Mouse (Mus musculus) hindbrain, embryonic 15.5 days (tissue): ENCODE measurements around the gene Smok3a. TPM values are rescaled to one million over a fixed set of nuclear protein-coding genes. Genes with fewer than 3 reads are reported as not detected.
"Not testable (repeated sequence)": the region's sequence is repeated elsewhere in the genome, so short reads cannot be mapped to it uniquely, and the experiment has no call there.

Experiments used
- ATAC-seq: fragments of 200-750 bp; cut with Nextera tagmentation; 2 replicates; pipeline ENCODE4 v1.8.0; 2017; ENCODE audit warnings: low read depth, moderate number of reproducible peaks, moderate TSS enrichment; ENCODE audit not compliant: low FRiP score
- H3K27ac ChIP-seq: fragments of 300-500 bp; sonication (generic); replicated peaks from 2 replicates; pipeline ENCODE4 v1.5.1; 2015; ENCODE audit warnings: mild to moderate bottlenecking, inconsistent platforms
- H3K27me3 ChIP-seq: fragments of 300-500 bp; sonication (generic); 2 replicates; pipeline ENCODE4 v1.6.1; 2015; ENCODE audit warnings: control low read depth, inconsistent platforms
- H3K36me3 ChIP-seq: fragments of 300-500 bp; sonication (generic); 2 replicates; pipeline ENCODE4 v1.6.1; 2015; ENCODE audit warnings: control low read depth, inconsistent platforms
- H3K4me1 ChIP-seq: fragments of 300-500 bp; sonication (generic); replicated peaks from 2 replicates; pipeline ENCODE4 v1.6.1; 2015; ENCODE audit warnings: control low read depth, inconsistent platforms
- H3K4me2 ChIP-seq: fragments of 300-500 bp; sonication (generic); 2 replicates; pipeline ENCODE4 v1.6.1; 2015; ENCODE audit warnings: moderate library complexity, mild to moderate bottlenecking, inconsistent platforms
- H3K4me3 ChIP-seq: fragments of 300-500 bp; sonication (generic); 2 replicates; pipeline ENCODE4 v1.5.1; 2015; ENCODE audit warnings: mild to moderate bottlenecking, inconsistent platforms
- H3K9ac ChIP-seq: fragments of 300-500 bp; sonication (generic); 2 replicates; pipeline ENCODE4 v1.6.1; 2015; ENCODE audit warnings: inconsistent platforms
- H3K9me3 ChIP-seq: fragments of 300-500 bp; sonication (generic); 2 replicates; pipeline ENCODE4 v1.6.1; 2016; ENCODE audit warnings: control low read depth, inconsistent platforms
- WGBS: fragments of 180-500 bp; shearing (Covaris S2); methylation state at CpG from one replicate; pipeline ENCODE4 v1.1.7; 2015; 5-methylcytosine and 5-hydroxymethylcytosine counted together
- polyA plus RNA-seq: library from polyadenylated mRNA; unstranded; fragments of >200 nt; fragmentation: Nextera tagmentation; extraction: Ambion mirVana; gene quantifications from 2 replicates; pipeline ENCODE4 v1.2.1, GENCODE M21; 2015

Smok3a gene
- polyA plus RNA-seq = not detected in 2 replicates

- H3K4me3 ChIP-seq, H3K4me2 ChIP-seq, H3K36me3 ChIP-seq, H3K27me3 ChIP-seq, H3K9me3 ChIP-seq, H3K27ac ChIP-seq, H3K9ac ChIP-seq, ATAC-seq, H3K4me1 ChIP-seq: not testable (repeated sequence)
- WGBS = 96% methylated on average over 3 of the region's 7 CpGs
Observed at GRCm38 (mm10) chr5:138020961-138021479, at the start of gene Smok3a, which contains the start of gene Smok3b. Smok3a (plus strand) TSS chr5:138021261. Smok3b (plus strand) TSS chr5:138021429.

- no peaks in the 10 kb centered on the region for H3K27me3 ChIP-seq
- H3K9ac ChIP-seq = no peak overlapping the region
- no peak overlapping the region for H3K27ac ChIP-seq
- H3K36me3 ChIP-seq = no peaks in the 10 kb centered on the region
- no peaks in the 10 kb centered on the region for H3K9me3 ChIP-seq
- no peak overlapping the region for H3K4me3 ChIP-seq
- H3K4me2 ChIP-seq = no peak overlapping the region
- WGBS = 71% methylated on average over 2 of the region's 2 CpGs
- ATAC-seq = no peak
- no peaks in the 10 kb centered on the region for H3K4me1 ChIP-seq
Observed at GRCm38 (mm10) chr5:137973161-137973560, 47.9 kb upstream of the Smok3a start.

- H3K27me3 ChIP-seq = no peaks in the 10 kb centered on the region
- no peak for ATAC-seq
- H3K9me3 ChIP-seq = no peaks in the 10 kb centered on the region
- H3K9ac ChIP-seq = no peak overlapping the region
- no peaks in the 10 kb centered on the region for H3K36me3 ChIP-seq
- no peak overlapping the region for H3K4me2 ChIP-seq
- no peak overlapping the region for H3K27ac ChIP-seq
- no peaks in the 10 kb centered on the region for H3K4me1 ChIP-seq
- no peak overlapping the region for H3K4me3 ChIP-seq
- 44% methylated on average over 3 of the region's 3 CpGs for WGBS
Observed at GRCm38 (mm10) chr5:137973738-137974137, 47.3 kb upstream of the Smok3a start.

- no peak overlapping the region for H3K4me3 ChIP-seq
- H3K27me3 ChIP-seq = no peaks in the 10 kb centered on the region
- 51% methylated on average over 3 of the region's 3 CpGs for WGBS
- no peak overlapping the region for H3K27ac ChIP-seq
- H3K4me1 ChIP-seq = no peaks in the 10 kb centered on the region
- H3K9ac ChIP-seq = no peak overlapping the region
- no peaks in the 10 kb centered on the region for H3K9me3 ChIP-seq
- ATAC-seq = no peak
- no peaks in the 10 kb centered on the region for H3K36me3 ChIP-seq
- H3K4me2 ChIP-seq = no peak overlapping the region
Observed at GRCm38 (mm10) chr5:137974724-137975123, 46.3 kb upstream of the Smok3a start.

- WGBS = 63% methylated on average over 1 of the region's 1 CpGs
- no peak overlapping the region for H3K4me2 ChIP-seq
- H3K4me1 ChIP-seq = no peaks in the 10 kb centered on the region
- no peak overlapping the region for H3K9ac ChIP-seq
- H3K9me3 ChIP-seq = no peaks in the 10 kb centered on the region
- no peak overlapping the region for H3K27ac ChIP-seq
- no peaks in the 10 kb centered on the region for H3K27me3 ChIP-seq
- ATAC-seq = no peak
- H3K4me3 ChIP-seq = no peak overlapping the region
- H3K36me3 ChIP-seq = no peaks in the 10 kb centered on the region
Observed at GRCm38 (mm10) chr5:137975434-137975833, 45.6 kb upstream of the Smok3a start.

- no peaks in the 10 kb centered on the region for H3K4me1 ChIP-seq
- no peak for ATAC-seq
- 61% methylated on average over 1 of the region's 1 CpGs for WGBS
- no peak overlapping the region for H3K4me2 ChIP-seq
- H3K27me3 ChIP-seq = no peaks in the 10 kb centered on the region
- no peak overlapping the region for H3K27ac ChIP-seq
- H3K36me3 ChIP-seq = no peaks in the 10 kb centered on the region
- no peak overlapping the region for H3K9ac ChIP-seq
- no peak overlapping the region for H3K4me3 ChIP-seq
- no peaks in the 10 kb centered on the region for H3K9me3 ChIP-seq
Observed at GRCm38 (mm10) chr5:137977291-137977690, 43.8 kb upstream of the Smok3a start.

GRCm38 (mm10) chr5:137979081-137979480, 42.0 kb upstream of the Smok3a start:
- no peak for ATAC-seq
- no peak overlapping the region for H3K9ac ChIP-seq
- no peak overlapping the region for H3K4me3 ChIP-seq
- H3K9me3 ChIP-seq = no peaks in the 10 kb centered on the region
- H3K4me1 ChIP-seq = no peaks in the 10 kb centered on the region
- H3K27me3 ChIP-seq = no peaks in the 10 kb centered on the region
- no peak overlapping the region for H3K27ac ChIP-seq
- H3K36me3 ChIP-seq = no peaks in the 10 kb centered on the region
- WGBS = 87% methylated on average over 2 of the region's 2 CpGs
- H3K4me2 ChIP-seq = no peak overlapping the region

GRCm38 (mm10) chr5:137981300-137981699, 39.8 kb upstream of the Smok3a start, which contains the start of gene Azgp1:
Azgp1 (plus strand) TSS chr5:137981520.
- H3K9me3 ChIP-seq = no peaks in the 10 kb centered on the region
- H3K4me2 ChIP-seq = no peak within 1 kb of the TSS
- no peaks in the 10 kb centered on the region for H3K4me1 ChIP-seq
- H3K27ac ChIP-seq = no peak within 1 kb of the TSS
- ATAC-seq = no peak
- no peak within 1 kb of the TSS for H3K4me3 ChIP-seq
- no peaks in the 10 kb centered on the region for H3K27me3 ChIP-seq
- WGBS = 76% methylated on average over 4 of the region's 4 CpGs
- H3K36me3 ChIP-seq = no peaks in the 10 kb centered on the region
- H3K9ac ChIP-seq = no peak within 1 kb of the TSS

GRCm38 (mm10) chr5:137986351-137986750, 34.7 kb upstream of the Smok3a start:
- Histone ChIP-seq H3K9ac (no peak overlapping the region), H3K27ac (no peak overlapping the region), H3K27me3 (no peaks in the 10 kb centered on the region), H3K4me2 (no peak overlapping the region), H3K4me3 (no peak overlapping the region), H3K4me1 (no peaks in the 10 kb centered on the region), H3K36me3 (no peaks in the 10 kb centered on the region), H3K9me3 (no peaks in the 10 kb centered on the region)
- ATAC-seq = no peak
- 94% methylated on average over 1 of the region's 1 CpGs for WGBS

- no peaks in the 10 kb centered on the region for H3K27me3 ChIP-seq
- no peak for ATAC-seq
- no peak overlapping the region for H3K4me3 ChIP-seq
- no peaks in the 10 kb centered on the region for H3K36me3 ChIP-seq
- H3K4me1 ChIP-seq = no peaks in the 10 kb centered on the region
- no peak overlapping the region for H3K27ac ChIP-seq
- no peak overlapping the region for H3K4me2 ChIP-seq
- WGBS = 88% methylated on average over 5 of the region's 5 CpGs
- no peak overlapping the region for H3K9ac ChIP-seq
- H3K9me3 ChIP-seq = no peaks in the 10 kb centered on the region
Observed at GRCm38 (mm10) chr5:138009437-138009836, 11.6 kb upstream of the Smok3a start.

GRCm38 (mm10) chr5:138012382-138012781, 8.7 kb upstream of the Smok3a start:
- no peak overlapping the region for H3K9ac ChIP-seq
- no peak overlapping the region for H3K4me2 ChIP-seq
- H3K27ac ChIP-seq = no peak overlapping the region
- H3K4me1 ChIP-seq = no peaks in the 10 kb centered on the region
- no peak overlapping the region for H3K4me3 ChIP-seq
- no peaks in the 10 kb centered on the region for H3K27me3 ChIP-seq
- no peaks in the 10 kb centered on the region for H3K9me3 ChIP-seq
- no peaks in the 10 kb centered on the region for H3K36me3 ChIP-seq
- WGBS = 95% methylated on average over 5 of the region's 5 CpGs
- ATAC-seq = no peak

GRCm38 (mm10) chr5:138016530-138016929, 4.5 kb upstream of the Smok3a start:
- Histone ChIP-seq H3K27me3 (no peaks in the 10 kb centered on the region), H3K4me2 (no peak overlapping the region), H3K4me3 (no peak overlapping the region), H3K36me3 (no peaks in the 10 kb centered on the region), H3K4me1 (no peaks in the 10 kb centered on the region), H3K9ac (no peak overlapping the region), H3K9me3 (no peaks in the 10 kb centered on the region), H3K27ac (no peak overlapping the region)
- no peak for ATAC-seq
- 92% methylated on average over 2 of the region's 2 CpGs for WGBS

- no peak overlapping the region for H3K27ac ChIP-seq
- H3K4me2 ChIP-seq = no peak overlapping the region
- H3K4me3 ChIP-seq = no peak overlapping the region
- ATAC-seq = no peak
- H3K4me1 ChIP-seq = no peaks in the 10 kb centered on the region
- no peaks in the 10 kb centered on the region for H3K36me3 ChIP-seq
- H3K9ac ChIP-seq = no peak overlapping the region
- H3K27me3 ChIP-seq = no peaks in the 10 kb centered on the region
- no peaks in the 10 kb centered on the region for H3K9me3 ChIP-seq
Observed at GRCm38 (mm10) chr5:138016997-138017396, 4.1 kb upstream of the Smok3a start.
